Mouse (Mus musculus): Measurements from ENCODE around the gene Atxn7l3b. TPM values are rescaled to one million over a fixed set of nuclear protein-coding genes. Genes with fewer than 3 reads are reported as not detected.

Gene Atxn7l3b
- total and polyA plus RNA-seq, 2 experiments from 2014 or later: 183 to 401 TPM

DNA sequence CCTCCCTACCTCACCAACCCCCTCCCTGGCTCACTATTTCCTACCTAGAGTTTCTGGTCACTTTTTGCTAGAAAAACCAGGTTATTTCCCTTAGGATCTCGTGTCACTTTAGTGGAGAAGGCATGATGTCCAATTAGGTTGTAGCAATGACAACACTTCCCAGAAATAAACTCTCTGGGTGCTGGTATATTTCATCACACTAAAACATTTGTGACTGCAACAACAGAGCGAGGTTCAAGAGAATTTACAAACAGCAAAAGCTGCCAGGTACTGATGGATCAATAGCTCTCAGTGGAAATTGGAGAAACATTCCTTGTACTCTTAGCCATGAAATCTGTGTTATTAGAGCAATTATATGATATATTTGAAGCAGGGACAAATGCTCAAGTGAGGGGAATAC lies 25.3 kb upstream of the Atxn7l3b start:
- no peak overlapping the region for H3K4me3 ChIP-seq (ENCODE audit: low read length)
- WGBS: 77% methylated on average over 2 of the region's 2 CpGs
- no peak overlapping the region for H3K4me2 ChIP-seq (ENCODE audit: low read depth, low read length)
- no peaks in the 10 kb centered on the region for H3K9me3 ChIP-seq (ENCODE audit: low read length)
- ATAC-seq: no peak
- no peaks in the 10 kb centered on the region for H3K36me3 ChIP-seq (ENCODE audit: insufficient read depth, low read length)
- no peaks in the 10 kb centered on the region for H3K27me3 ChIP-seq (ENCODE audit: insufficient read depth, low read length)
- H3K9ac ChIP-seq (replicated peaks; ENCODE audit: low read length): no peak overlapping the region
- DNase-seq (ENCODE audit: low spot score): no peak
- TF ChIP-seq CTCF (IDR thresholded peaks at IDR 0.05; ENCODE audit: low read depth): no peak
- H3K27ac ChIP-seq: no peak overlapping the region
- no peaks in the 10 kb centered on the region for H3K4me1 ChIP-seq (ENCODE audit: insufficient read depth, low read length)

GRCm38 (mm10) chr10:112948453-112948852 lies 19.7 kb upstream of the Atxn7l3b start:
- Histone ChIP-seq H3K9me3 (ENCODE audit: low read length) (no peaks in the 10 kb centered on the region), H3K27me3 (ENCODE audit: insufficient read depth, low read length) (no peaks in the 10 kb centered on the region), H3K4me1 (ENCODE audit: insufficient read depth, low read length) (no peaks in the 10 kb centered on the region), H3K9ac (replicated peaks; ENCODE audit: low read length) (no peak overlapping the region), H3K27ac (no peak overlapping the region), H3K4me2 (ENCODE audit: low read depth, low read length) (no peak overlapping the region), H3K36me3 (ENCODE audit: insufficient read depth, low read length) (no peaks in the 10 kb centered on the region), H3K4me3 (ENCODE audit: low read length) (no peak overlapping the region)
- no peak for ATAC-seq
- 92% methylated on average over 3 of the region's 3 CpGs for WGBS
- TF ChIP-seq CTCF (IDR thresholded peaks at IDR 0.05; ENCODE audit: low read depth): no peak
- DNase-seq (ENCODE audit: low spot score): no peak

- peak; percentile 24 for TF ChIP-seq CTCF (IDR thresholded peaks at IDR 0.05; ENCODE audit: low read depth)
- DNase-seq (ENCODE audit: low spot score) (peak; percentile 5), ATAC-seq (peak; percentile 48)
- Histone ChIP-seq H3K4me2 (ENCODE audit: low read depth, low read length) (peak overlapping the region; percentile 71), H3K9ac (replicated peaks; ENCODE audit: low read length) (peak overlapping the region; percentile 96), H3K27ac (peak overlapping the region; percentile 98), H3K9me3 (ENCODE audit: low read length) (no peaks in the 10 kb centered on the region), H3K27me3 (ENCODE audit: insufficient read depth, low read length) (no peaks in the 10 kb centered on the region), H3K4me1 (ENCODE audit: insufficient read depth, low read length) (peaks cover 21% of the 10 kb centered on the region), H3K36me3 (ENCODE audit: insufficient read depth, low read length) (0 out of 2 replicates have a peak, but pooled peaks cover 7% of the 10 kb centered on the region), H3K4me3 (ENCODE audit: low read length) (peak overlapping the region; percentile 68)
- 28% methylated on average over 9 of the region's 9 CpGs for WGBS
Measured at GRCm38 (mm10) chr10:112929222-112929615, 418 bp upstream of the Atxn7l3b start.

GRCm38 (mm10) chr10:112926961-112927360 lies 1.8 kb downstream of the Atxn7l3b start:
- H3K36me3 ChIP-seq (ENCODE audit: insufficient read depth, low read length): 0 out of 2 replicates have a peak, but pooled peaks cover 7% of the 10 kb centered on the region
- H3K9me3 ChIP-seq (ENCODE audit: low read length): no peaks in the 10 kb centered on the region
- H3K9ac ChIP-seq (replicated peaks; ENCODE audit: low read length): no peak overlapping the region
- no peak overlapping the region for H3K27ac ChIP-seq
- H3K4me2 ChIP-seq (ENCODE audit: low read depth, low read length): peak overlapping the region; percentile 71
- no peak for TF ChIP-seq CTCF (IDR thresholded peaks at IDR 0.05; ENCODE audit: low read depth)
- ATAC-seq: no peak
- H3K4me1 ChIP-seq (ENCODE audit: insufficient read depth, low read length): peaks cover 21% of the 10 kb centered on the region
- H3K27me3 ChIP-seq (ENCODE audit: insufficient read depth, low read length): no peaks in the 10 kb centered on the region
- H3K4me3 ChIP-seq (ENCODE audit: low read length): no peak overlapping the region
- DNase-seq (ENCODE audit: low spot score): no peak

DNA sequence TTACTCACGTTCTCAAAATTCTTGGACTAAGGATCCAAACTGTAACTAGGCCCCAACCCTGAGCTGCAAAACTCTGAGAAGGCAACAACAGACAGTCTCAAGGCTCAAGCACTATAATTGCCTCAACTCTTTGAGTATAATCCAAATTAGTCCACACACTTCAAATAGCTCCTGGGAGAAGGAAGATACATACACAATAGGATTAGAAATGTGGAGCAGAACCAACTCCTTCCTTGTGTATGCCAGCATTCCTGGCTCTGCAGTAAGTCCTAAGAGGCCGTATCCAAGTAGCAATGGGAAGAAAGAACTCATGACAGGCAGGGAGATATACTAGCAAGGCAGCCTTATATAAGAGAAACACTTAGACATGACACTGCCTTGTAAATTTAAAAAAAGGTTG lies 2.5 kb downstream of the Atxn7l3b start:
- H3K27ac ChIP-seq: no peak overlapping the region
- no peak for ATAC-seq
- peak overlapping the region; percentile 71 for H3K4me2 ChIP-seq (ENCODE audit: low read depth, low read length)
- no peaks in the 10 kb centered on the region for H3K27me3 ChIP-seq (ENCODE audit: insufficient read depth, low read length)
- no peak for DNase-seq (ENCODE audit: low spot score)
- H3K36me3 ChIP-seq (ENCODE audit: insufficient read depth, low read length): 0 out of 2 replicates have a peak, but pooled peaks cover 7% of the 10 kb centered on the region
- no peak overlapping the region for H3K9ac ChIP-seq (replicated peaks; ENCODE audit: low read length)
- 67% methylated on average over 2 of the region's 2 CpGs for WGBS
- H3K4me1 ChIP-seq (ENCODE audit: insufficient read depth, low read length): peaks cover 21% of the 10 kb centered on the region
- no peaks in the 10 kb centered on the region for H3K9me3 ChIP-seq (ENCODE audit: low read length)
- TF ChIP-seq CTCF (IDR thresholded peaks at IDR 0.05; ENCODE audit: low read depth): no peak
- H3K4me3 ChIP-seq (ENCODE audit: low read length): no peak overlapping the region

DNA sequence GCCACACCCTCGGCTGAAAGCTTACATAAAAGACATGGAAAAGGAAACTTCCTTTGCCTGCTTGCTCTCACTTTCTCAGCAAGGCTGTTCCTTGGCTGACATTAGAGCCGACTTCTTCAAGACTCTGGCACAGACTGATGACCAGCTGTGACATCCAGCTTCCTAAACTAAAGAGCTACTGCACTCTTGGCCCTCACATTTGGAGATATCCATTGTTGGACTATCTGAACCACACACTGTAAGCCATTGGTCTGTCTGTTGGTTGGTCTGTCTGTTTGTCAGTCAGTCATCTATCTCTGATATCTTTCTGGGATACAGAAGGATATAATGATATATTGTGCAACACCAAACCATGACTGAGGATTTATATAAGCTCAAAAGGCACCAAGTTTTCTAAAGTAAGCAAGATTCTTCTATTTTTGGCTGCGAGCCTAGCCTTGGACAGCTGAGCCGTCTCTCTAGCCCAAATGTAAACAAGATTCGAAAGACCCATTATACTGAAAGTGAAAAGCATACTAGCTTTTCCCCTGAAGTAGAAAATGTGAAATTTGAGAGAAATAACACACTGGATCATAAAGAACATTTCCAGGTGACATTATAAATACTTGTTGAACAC lies 12.1 kb downstream of the Atxn7l3b start:
- no peak for TF ChIP-seq CTCF (IDR thresholded peaks at IDR 0.05; ENCODE audit: low read depth)
- H3K36me3 ChIP-seq (ENCODE audit: insufficient read depth, low read length): no peaks in the 10 kb centered on the region
- H3K9me3 ChIP-seq (ENCODE audit: low read length): no peaks in the 10 kb centered on the region
- H3K27me3 ChIP-seq (ENCODE audit: insufficient read depth, low read length): no peaks in the 10 kb centered on the region
- no peak overlapping the region for H3K4me2 ChIP-seq (ENCODE audit: low read depth, low read length)
- H3K4me1 ChIP-seq (ENCODE audit: insufficient read depth, low read length): no peaks in the 10 kb centered on the region
- ATAC-seq (no peak), DNase-seq (ENCODE audit: low spot score) (no peak)
- no peak overlapping the region for H3K9ac ChIP-seq (replicated peaks; ENCODE audit: low read length)
- WGBS: 66% methylated on average over 5 of the region's 5 CpGs
- no peak overlapping the region for H3K4me3 ChIP-seq (ENCODE audit: low read length)
- H3K27ac ChIP-seq: no peak overlapping the region

- Histone ChIP-seq H3K27me3 (ENCODE audit: insufficient read depth, low read length) (no peaks in the 10 kb centered on the region), H3K9ac (replicated peaks; ENCODE audit: low read length) (no peak overlapping the region), H3K27ac (no peak overlapping the region), H3K9me3 (ENCODE audit: low read length) (no peaks in the 10 kb centered on the region), H3K4me2 (ENCODE audit: low read depth, low read length) (no peak overlapping the region), H3K4me1 (ENCODE audit: insufficient read depth, low read length) (no peaks in the 10 kb centered on the region), H3K4me3 (ENCODE audit: low read length) (no peak overlapping the region), H3K36me3 (ENCODE audit: insufficient read depth, low read length) (no peaks in the 10 kb centered on the region)
- DNase-seq (ENCODE audit: low spot score): peak; percentile 24
- TF ChIP-seq CTCF (IDR thresholded peaks at IDR 0.05; ENCODE audit: low read depth): no peak
- WGBS: 51% methylated on average over 7 of the region's 7 CpGs
- ATAC-seq: no peak; the same call in 1 of the 2 replicates
Measured at GRCm38 (mm10) chr10:112900243-112900642, 28.6 kb downstream of the Atxn7l3b start.

All from hindbrain, postnatal 0 days (tissue).